Mouse (Mus musculus) layer of hippocampus, adult 6 months (tissue): ENCODE data around the gene Robo2. TPM values are rescaled to one million over a fixed set of nuclear protein-coding genes. Genes with fewer than 3 reads are reported as not detected.

Experiments used
- long read RNA-seq, 2 experiments: library from polyadenylated mRNA; unstranded; transcript quantifications; one replicate each; pipeline ENCODE4 v2.0.0; 2019 to 2020
- microRNA-seq: library from miRNA; unstranded; fragments of <30 nt; microRNA quantifications from one replicate; pipeline ENCODE4 v1.2.0, GENCODE M21; 2020
- polyA plus RNA-seq: library from polyadenylated mRNA; unstranded; fragments of <200 nt; fragmentation: Nextera tagmentation; gene quantifications from 2 replicates; pipeline ENCODE4 v1.2.3, GENCODE M21; 2021

The Robo2 gene
- 12.3 and 13.3 TPM in 2 replicates for polyA plus RNA-seq
- long read RNA-seq, experiment 1, partial matches to known transcripts, result 15 of 31 reads
- long read RNA-seq, experiment 1, other reads (novel, unspliced or antisense), result 16 of 31 reads
- long read RNA-seq, experiment 2, full-length matches to known transcripts, result 3 of 31 reads
- long read RNA-seq, experiment 2, partial matches to known transcripts, result 16 of 31 reads
- long read RNA-seq, experiment 2, other reads (novel, unspliced or antisense), result 12 of 31 reads

GRCm38 (mm10) chr16:74411481-74412251 lies at the start of gene Robo2:
Gene Robo2 (minus strand): TSS chr16:74411825.

Small RNA genes within 50 kb of the gene (microRNA-seq; reads per million reads assigned to microRNA genes)
- gene Gm24272, result not detected
- not detected for gene Mir691
